Mouse (Mus musculus) urinary bladder, postnatal 36 days (tissue): ENCODE results near the gene Snhg11.
A peak's percentile ranks its signal among the peaks of the same experiment; 100 is the strongest.
"Not testable (repeated sequence)": the region's sequence is repeated elsewhere in the genome, so short reads cannot be mapped to it uniquely, and the experiment has no call there.

Experiments
- DNase-seq, 2 experiments: peaks; one replicate each; pipeline ENCODE4 v3.0.0; 2022; ENCODE audit warnings: low spot score in 2 of 2, mixed read lengths in 1 of 2

Gene Snhg11

GRCm38 (mm10) chr2:158369474-158370172 is 5.8 kb upstream of the Snhg11 start:
- DNase-seq: no peak

DNA sequence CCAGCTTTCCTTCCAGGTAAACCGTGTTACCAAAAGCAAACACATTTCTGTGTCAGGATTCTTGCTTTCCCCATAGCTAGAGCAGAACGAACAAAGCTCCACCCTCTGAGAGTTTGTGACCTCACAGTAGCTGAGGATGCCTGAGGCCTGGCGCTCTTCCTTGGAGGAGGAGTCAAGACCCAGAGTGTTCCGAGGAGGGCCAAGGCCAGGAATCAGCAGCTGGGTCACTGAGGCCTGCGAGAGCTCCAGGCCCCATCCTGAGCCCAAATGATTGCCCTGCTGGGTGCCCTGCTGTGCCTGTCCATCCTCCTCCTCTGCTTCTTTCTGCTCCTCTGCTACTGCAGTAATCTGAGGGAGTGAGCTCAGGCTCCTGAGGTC is 5.3 kb upstream of the Snhg11 start:
- DNase-seq: no peak

DNA sequence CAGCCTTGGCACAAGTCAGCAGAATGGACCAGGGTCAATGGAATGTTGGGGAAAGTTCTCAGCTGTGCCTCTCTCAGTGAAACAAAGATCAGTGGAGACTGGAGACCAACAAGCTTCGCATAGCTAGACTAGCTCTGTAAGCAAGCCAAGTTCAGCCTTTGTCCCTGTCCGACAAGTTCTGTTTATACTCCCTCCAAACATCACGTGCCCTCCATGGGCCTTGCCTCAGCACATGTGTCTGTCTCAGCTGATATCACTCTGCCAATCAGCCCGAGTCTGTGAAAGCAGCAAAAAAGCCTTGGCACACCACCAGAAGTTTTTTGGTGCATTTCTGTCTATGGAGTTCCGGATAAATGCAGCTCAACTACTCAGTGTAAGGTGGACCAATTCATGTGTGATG is 2.4 kb upstream of the Snhg11 start:
- no peak for DNase-seq

DNA sequence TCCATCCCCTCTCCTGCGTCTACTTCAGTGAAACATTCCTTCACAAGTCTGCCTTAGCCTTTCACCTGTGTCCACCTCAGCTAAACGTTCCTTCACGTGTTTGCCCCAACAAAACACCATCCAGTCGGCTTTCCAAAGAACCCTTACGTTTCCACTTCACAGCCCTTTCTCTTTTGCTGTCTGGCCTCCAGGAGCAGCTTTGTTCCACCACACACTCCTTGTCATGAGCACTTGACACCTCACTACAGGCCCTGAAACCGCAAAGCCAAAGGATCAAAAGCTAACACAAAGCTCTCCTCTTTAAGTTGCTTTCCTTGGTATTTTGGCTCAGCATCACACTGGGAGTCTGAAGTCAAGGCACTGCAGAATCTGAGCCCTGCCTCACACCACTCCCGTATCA is 1.9 kb upstream of the Snhg11 start:
- DNase-seq: no peak

GRCm38 (mm10) chr2:158376123-158376687 is 767 bp downstream of the Snhg11 start:
- no peak for DNase-seq

DNA sequence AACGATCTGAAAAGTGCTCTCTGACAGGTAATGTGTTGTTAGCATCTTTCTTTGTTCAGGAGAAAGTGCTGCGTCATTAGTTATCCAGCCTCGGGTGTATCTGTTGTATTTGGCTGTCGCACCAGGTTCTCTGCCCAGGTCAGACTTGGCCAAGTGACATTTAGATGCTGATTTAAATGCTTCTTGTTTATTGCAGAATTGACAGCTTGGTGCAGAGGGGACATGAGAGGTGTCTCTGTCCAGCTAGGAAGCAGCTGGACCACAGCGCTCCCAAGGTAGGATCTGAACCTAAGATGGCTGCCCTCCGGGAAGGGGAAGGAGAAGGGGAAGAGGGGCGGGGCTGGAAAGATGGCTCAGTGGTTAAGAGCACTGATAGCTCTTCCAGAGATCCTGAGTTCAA is 1.4 kb downstream of the Snhg11 start:
- no peak for DNase-seq

- DNase-seq: no peak
Measured at GRCm38 (mm10) chr2:158377811-158378210, 2.4 kb downstream of the Snhg11 start.

DNA sequence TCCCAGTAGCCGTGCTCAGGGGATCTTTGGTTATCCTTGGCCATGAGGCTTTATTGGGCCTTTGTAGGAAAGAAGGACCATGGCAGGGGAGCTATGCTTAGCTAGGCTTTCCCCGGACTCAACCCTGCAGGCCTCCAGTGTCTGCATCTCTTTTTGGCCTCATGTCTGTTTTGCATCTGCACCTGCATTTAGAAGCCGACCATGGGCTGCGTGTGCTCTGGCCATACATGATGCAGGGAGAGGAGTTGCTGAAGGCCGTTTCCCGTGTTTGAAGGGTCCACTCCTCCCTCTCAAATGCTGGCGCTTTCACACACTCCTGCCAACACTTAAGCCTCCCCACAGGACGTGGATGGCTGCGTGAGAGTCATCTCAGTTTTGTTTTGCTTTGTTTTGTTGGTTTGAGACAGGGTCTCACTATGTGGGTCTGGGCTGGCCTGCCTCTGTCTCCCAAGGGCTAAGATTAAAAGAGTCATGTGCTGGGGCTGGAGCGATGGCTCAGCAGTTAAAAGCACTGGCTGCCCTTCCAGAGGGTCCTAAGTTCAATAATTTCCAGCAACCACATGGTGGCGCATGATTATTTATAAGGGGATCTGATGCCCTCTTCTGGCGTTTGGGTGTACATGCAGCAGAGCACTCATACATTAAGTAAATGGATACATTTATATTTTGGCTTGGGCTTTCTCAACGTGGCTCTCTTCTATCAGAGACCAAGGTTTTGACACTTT is 4.1 kb downstream of the Snhg11 start:
- DNase-seq: peak; percentile 20 to 37

GRCm38 (mm10) chr2:158386072-158386471 is 10.6 kb downstream of the Snhg11 start:
- DNase-seq: no peak

GRCm38 (mm10) chr2:158389421-158389820 is 14.0 kb downstream of the Snhg11 start:
- no peak for DNase-seq

- DNase-seq: no peak
Measured at GRCm38 (mm10) chr2:158396369-158396768, 20.9 kb downstream of the Snhg11 start.

DNA sequence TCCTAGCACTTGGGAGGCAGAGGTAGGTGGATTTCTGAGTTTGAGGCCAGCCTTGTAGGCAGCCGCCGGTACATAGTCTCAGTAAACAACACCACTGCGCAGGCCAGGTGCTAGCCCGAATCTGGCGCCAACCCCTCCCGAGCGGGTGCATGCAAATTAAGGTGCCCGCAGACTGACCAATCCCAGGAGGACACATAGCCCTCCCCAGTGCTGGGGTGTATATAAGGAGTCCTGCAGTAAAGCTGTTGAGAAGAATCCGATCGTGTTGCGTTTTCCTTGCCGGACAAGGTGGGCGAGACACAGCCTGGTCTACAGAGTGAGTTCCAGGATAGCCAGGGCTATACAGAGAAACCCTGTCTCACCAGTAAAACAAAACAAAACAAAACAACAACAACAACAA is 21.7 kb downstream of the Snhg11 start:
- DNase-seq: not testable (repeated sequence)

- DNase-seq: no peak
Measured at GRCm38 (mm10) chr2:158402915-158403314, 27.5 kb downstream of the Snhg11 start.

- no peak for DNase-seq
Measured at GRCm38 (mm10) chr2:158408997-158409594, 33.7 kb downstream of the Snhg11 start.

GRCm38 (mm10) chr2:158409595-158410021 is 34.2 kb downstream of the Snhg11 start, which contains the start of gene Ralgapb:
TSS of gene Ralgapb (plus strand) at chr2:158409848.
- DNase-seq: peak; percentile 97 to 98

GRCm38 (mm10) chr2:158410022-158411014 is 34.9 kb downstream of the Snhg11 start:
- DNase-seq: peak; percentile 8 to 13

DNA sequence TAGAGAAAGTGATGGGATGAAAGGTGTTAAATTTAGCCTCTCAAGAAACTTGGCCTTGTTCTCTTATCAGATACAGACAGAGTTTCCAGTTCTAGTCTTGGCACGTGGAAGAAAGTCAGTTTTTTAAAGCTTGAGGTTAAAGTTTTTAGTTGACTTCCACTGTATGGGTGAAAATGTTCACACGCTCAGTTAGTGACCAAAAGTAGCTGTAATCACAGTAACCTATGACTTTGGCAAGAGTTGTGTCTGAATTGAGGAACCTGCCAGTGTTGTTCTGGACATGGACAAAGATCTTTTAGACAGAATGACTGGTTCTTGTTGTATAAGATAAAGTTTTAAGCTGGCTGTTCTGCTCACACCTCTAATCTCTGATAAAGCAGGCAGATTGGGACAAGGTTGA is 37.8 kb downstream of the Snhg11 start:
- no peak for DNase-seq

DNA sequence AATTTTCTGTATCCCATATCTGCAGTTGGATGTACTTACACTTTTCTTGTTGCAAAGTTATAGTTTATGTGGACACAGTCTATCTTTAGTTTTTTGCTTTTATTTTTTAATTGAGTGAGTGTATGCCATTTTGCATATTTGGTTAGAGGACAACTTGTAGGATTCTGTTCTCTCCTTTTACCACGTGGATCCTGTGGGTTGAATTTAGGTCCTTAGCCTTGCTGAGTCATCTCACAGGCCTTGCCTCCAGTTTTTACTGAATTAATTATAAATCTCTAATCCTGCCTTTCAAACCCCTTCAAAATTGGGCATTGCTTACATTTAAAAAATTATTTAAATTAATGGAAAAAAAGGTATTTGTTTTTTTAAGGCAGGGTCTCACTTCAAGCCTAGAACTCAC is 40.4 kb downstream of the Snhg11 start:
- no peak for DNase-seq

GRCm38 (mm10) chr2:158418663-158419062 is 43.2 kb downstream of the Snhg11 start:
- no peak for DNase-seq
